Mouse (Mus musculus): ENCODE measurements around the gene 1700037C18Rik.

1700037C18Rik gene

GRCm38 (mm10) chr16:3908537-3909111, at the start of gene 1700037C18Rik, which contains the start of gene Cluap1:
Gene 1700037C18Rik (minus strand): TSS chr16:3908689.
Gene Cluap1 (plus strand): TSS chr16:3908801.
- in situ Hi-C loops (cut with MseI, MboI) = no loop called here

GRCm38 (mm10) chr16:3956369-3956768, 47.9 kb upstream of the 1700037C18Rik start:
- in situ Hi-C loops (cut with MseI, MboI) = no loop called here

- in situ Hi-C loops (cut with MseI, MboI) = no loop called here
Measured at GRCm38 (mm10) chr16:3951141-3951540, 42.7 kb upstream of the 1700037C18Rik start.

- in situ Hi-C loops (cut with MseI, MboI) = no loop called here
Measured at GRCm38 (mm10) chr16:3934701-3935100, 26.2 kb upstream of the 1700037C18Rik start.

- in situ Hi-C loops (cut with MseI, MboI) = no loop called here
Measured at GRCm38 (mm10) chr16:3934091-3934490, 25.6 kb upstream of the 1700037C18Rik start.

GRCm38 (mm10) chr16:3933536-3933935, 25.0 kb upstream of the 1700037C18Rik start:
- in situ Hi-C loops (cut with MseI, MboI) = no loop called here

GRCm38 (mm10) chr16:3929151-3929550, 20.7 kb upstream of the 1700037C18Rik start:
- in situ Hi-C loops (cut with MseI, MboI) = no loop called here

GRCm38 (mm10) chr16:3928582-3928981, 20.1 kb upstream of the 1700037C18Rik start:
- in situ Hi-C loops (cut with MseI, MboI) = no loop called here

- in situ Hi-C loops (cut with MseI, MboI) = no loop called here
Measured at GRCm38 (mm10) chr16:3923966-3924365, 15.5 kb upstream of the 1700037C18Rik start.

- in situ Hi-C loops (cut with MseI, MboI) = no loop called here
Measured at GRCm38 (mm10) chr16:3923515-3923914, 15.0 kb upstream of the 1700037C18Rik start.

GRCm38 (mm10) chr16:3920756-3921155, 12.3 kb upstream of the 1700037C18Rik start:
- in situ Hi-C loops (cut with MseI, MboI) = no loop called here

- in situ Hi-C loops (cut with MseI, MboI) = no loop called here
Measured at GRCm38 (mm10) chr16:3909118-3909517, 629 bp upstream of the 1700037C18Rik start.

- in situ Hi-C loops (cut with MseI, MboI) = no loop called here
Measured at GRCm38 (mm10) chr16:3907471-3907870, 1.0 kb downstream of the 1700037C18Rik start.

- in situ Hi-C loops (cut with MseI, MboI) = no loop called here
Measured at GRCm38 (mm10) chr16:3896553-3896952, 11.9 kb downstream of the 1700037C18Rik start.

- in situ Hi-C loops (cut with MseI, MboI) = no loop called here
Measured at GRCm38 (mm10) chr16:3896046-3896445, 12.4 kb downstream of the 1700037C18Rik start.

- in situ Hi-C loops (cut with MseI, MboI) = no loop called here
Measured at GRCm38 (mm10) chr16:3895173-3895792, 13.2 kb downstream of the 1700037C18Rik start.

GRCm38 (mm10) chr16:3893739-3894138, 14.8 kb downstream of the 1700037C18Rik start:
- in situ Hi-C loops (cut with MseI, MboI) = no loop called here

- in situ Hi-C loops (cut with MseI, MboI) = no loop called here
Measured at GRCm38 (mm10) chr16:3891621-3892295, 16.7 kb downstream of the 1700037C18Rik start.

GRCm38 (mm10) chr16:3885065-3885670, 23.3 kb downstream of the 1700037C18Rik start:
- in situ Hi-C loops (cut with MseI, MboI) = no loop called here

- in situ Hi-C loops (cut with MseI, MboI) = no loop called here
Measured at GRCm38 (mm10) chr16:3884201-3885064, 24.1 kb downstream of the 1700037C18Rik start, which contains the start of the genes Zfp597 and Gm20695. Gene Zfp597 (minus strand): TSS chr16:3884561. Gene Gm20695 (plus strand): TSS chr16:3884648.

- in situ Hi-C loops (cut with MseI, MboI) = no loop called here
Measured at GRCm38 (mm10) chr16:3876346-3876745, 32.1 kb downstream of the 1700037C18Rik start.

Data from mouse trophoblast stem cell (cell line).